Mouse (Mus musculus) embryonic facial prominence, embryonic 13.5 days (tissue): ENCODE results near the gene Prkn. TPM values are rescaled to one million over a fixed set of nuclear protein-coding genes. Genes with fewer than 3 reads are reported as not detected.

Experiments used
- ATAC-seq: fragments of 200-750 bp; cut with Nextera tagmentation; 2 replicates; pipeline ENCODE4 v1.8.0; 2017; ENCODE audit warnings: low read depth; ENCODE audit not compliant: insufficient number of reproducible peaks, insufficient read depth, low FRiP score, low TSS enrichment
- H3K27ac ChIP-seq: fragments of 300-500 bp; sonication (generic); 2 replicates; pipeline ENCODE4 v1.5.1; 2015; ENCODE audit warnings: moderate library complexity, mild to moderate bottlenecking, inconsistent platforms
- H3K27me3 ChIP-seq: fragments of 300-500 bp; sonication (generic); 2 replicates; pipeline ENCODE4 v1.6.1; 2015; ENCODE audit warnings: mild to moderate bottlenecking, inconsistent platforms
- H3K36me3 ChIP-seq: fragments of 300-500 bp; sonication (generic); 2 replicates; pipeline ENCODE4 v1.6.1; 2015; ENCODE audit warnings: mild to moderate bottlenecking, inconsistent platforms
- H3K4me1 ChIP-seq: fragments of 300-500 bp; sonication (generic); 2 replicates; pipeline ENCODE4 v1.6.1; 2015; ENCODE audit warnings: inconsistent platforms
- H3K4me2 ChIP-seq: fragments of 300-500 bp; sonication (generic); 2 replicates; pipeline ENCODE4 v1.6.1; 2015; ENCODE audit warnings: moderate library complexity, mild to moderate bottlenecking, inconsistent platforms
- H3K4me3 ChIP-seq: fragments of 300-500 bp; sonication (generic); 2 replicates; pipeline ENCODE4 v1.5.1; 2015; ENCODE audit warnings: mild to moderate bottlenecking, inconsistent platforms
- H3K9ac ChIP-seq: fragments of 300-500 bp; sonication (generic); 2 replicates; pipeline ENCODE4 v1.6.1; 2015; ENCODE audit warnings: mild to moderate bottlenecking, inconsistent platforms
- H3K9me3 ChIP-seq: fragments of 300-500 bp; sonication (generic); 2 replicates; pipeline ENCODE4 v1.6.1; 2016; ENCODE audit warnings: inconsistent platforms
- WGBS: fragments of 180-500 bp; shearing (Covaris S2); methylation state at CpG from one replicate; pipeline ENCODE4 v1.1.7; 2015; ENCODE audit warnings: mixed read lengths; 5-methylcytosine and 5-hydroxymethylcytosine counted together
- polyA plus RNA-seq: library from polyadenylated mRNA; unstranded; fragments of >200 nt; fragmentation: Nextera tagmentation; extraction: Ambion mirVana; gene quantifications from 2 replicates; pipeline ENCODE4 v1.2.1, GENCODE M21; 2015

Gene Prkn
- polyA plus RNA-seq, 1 experiment from 2014 or later: 1.1 TPM

- Histone ChIP-seq H3K9me3 (no peaks in the 10 kb centered on the region), H3K4me2 (peak overlapping the region; percentile 60), H3K4me1 (peaks cover 7% of the 10 kb centered on the region; the same call in 1 of the 2 replicates), H3K9ac (no peak overlapping the region), H3K27me3 (peaks cover 41% of the 10 kb centered on the region), H3K36me3 (no peaks in the 10 kb centered on the region), H3K27ac (no peak overlapping the region), H3K4me3 (0 out of 2 replicates have a peak overlapping the region, but pooled peaks have one; percentile 22)
- ATAC-seq: no peak
- WGBS: 11% methylated on average over 8 of the region's 8 CpGs
These were observed 1073.4 kb downstream of the Prkn start for GRCm38 (mm10) chr17:11913620-11914019.

GRCm38 (mm10) chr17:11914451-11914850 lies 1074.3 kb downstream of the Prkn start:
- H3K27ac ChIP-seq: no peak overlapping the region
- H3K4me2 ChIP-seq: no peak overlapping the region
- 70% methylated on average over 5 of the region's 5 CpGs for WGBS
- no peak overlapping the region for H3K4me3 ChIP-seq
- H3K9ac ChIP-seq: no peak overlapping the region
- H3K9me3 ChIP-seq: no peaks in the 10 kb centered on the region
- no peak for ATAC-seq
- no peaks in the 10 kb centered on the region for H3K36me3 ChIP-seq
- H3K4me1 ChIP-seq: peaks cover 7% of the 10 kb centered on the region; the same call in 1 of the 2 replicates
- H3K27me3 ChIP-seq: peaks cover 43% of the 10 kb centered on the region

GRCm38 (mm10) chr17:11918123-11918801 lies 1078.1 kb downstream of the Prkn start:
- Histone ChIP-seq H3K27ac (no peak overlapping the region), H3K4me1 (peaks cover 7% of the 10 kb centered on the region; the same call in 1 of the 2 replicates), H3K9me3 (no peaks in the 10 kb centered on the region), H3K36me3 (no peaks in the 10 kb centered on the region), H3K4me2 (no peak overlapping the region), H3K4me3 (no peak overlapping the region), H3K27me3 (peaks cover 29% of the 10 kb centered on the region), H3K9ac (no peak overlapping the region)
- no peak for ATAC-seq
- WGBS: 46% methylated on average over 12 of the region's 12 CpGs

GRCm38 (mm10) chr17:11919581-11919980 lies 1079.4 kb downstream of the Prkn start:
- no peak overlapping the region for H3K9ac ChIP-seq
- no peaks in the 10 kb centered on the region for H3K9me3 ChIP-seq
- ATAC-seq: no peak
- no peak overlapping the region for H3K27ac ChIP-seq
- no peaks in the 10 kb centered on the region for H3K36me3 ChIP-seq
- peaks cover 17% of the 10 kb centered on the region for H3K27me3 ChIP-seq
- 0 out of 2 replicates have a peak, but pooled peaks cover 2% of the 10 kb centered on the region for H3K4me1 ChIP-seq
- H3K4me3 ChIP-seq: no peak overlapping the region
- 88% methylated on average over 6 of the region's 6 CpGs for WGBS
- no peak overlapping the region for H3K4me2 ChIP-seq

- Histone ChIP-seq H3K9me3 (no peaks in the 10 kb centered on the region), H3K36me3 (no peaks in the 10 kb centered on the region), H3K4me1 (0 out of 2 replicates have a peak, but pooled peaks cover 2% of the 10 kb centered on the region), H3K9ac (no peak overlapping the region), H3K4me3 (no peak overlapping the region), H3K27ac (no peak overlapping the region), H3K27me3 (peaks cover 4% of the 10 kb centered on the region; the same call in 1 of the 2 replicates), H3K4me2 (no peak overlapping the region)
- 83% methylated on average over 9 of the region's 9 CpGs for WGBS
- no peak for ATAC-seq
These were observed 1080.8 kb downstream of the Prkn start for GRCm38 (mm10) chr17:11921026-11921425.

- H3K4me3 ChIP-seq: no peak overlapping the region
- 86% methylated on average over 9 of the region's 9 CpGs for WGBS
- H3K4me2 ChIP-seq: no peak overlapping the region
- H3K36me3 ChIP-seq: no peaks in the 10 kb centered on the region
- peaks cover 7% of the 10 kb centered on the region; the same call in 1 of the 2 replicates for H3K27me3 ChIP-seq
- no peaks in the 10 kb centered on the region for H3K9me3 ChIP-seq
- H3K4me1 ChIP-seq: peaks cover 7% of the 10 kb centered on the region
- ATAC-seq: no peak
- no peak overlapping the region for H3K27ac ChIP-seq
- no peak overlapping the region for H3K9ac ChIP-seq
These were observed 1083.8 kb downstream of the Prkn start for GRCm38 (mm10) chr17:11923989-11924388.

GRCm38 (mm10) chr17:11926865-11927386 lies 1086.7 kb downstream of the Prkn start:
- H3K9ac ChIP-seq: no peak overlapping the region
- H3K27me3 ChIP-seq: peaks cover 4% of the 10 kb centered on the region; the same call in 1 of the 2 replicates
- H3K9me3 ChIP-seq: no peaks in the 10 kb centered on the region
- peaks cover 7% of the 10 kb centered on the region for H3K4me1 ChIP-seq
- no peaks in the 10 kb centered on the region for H3K36me3 ChIP-seq
- no peak overlapping the region for H3K4me2 ChIP-seq
- no peak overlapping the region for H3K4me3 ChIP-seq
- H3K27ac ChIP-seq: no peak overlapping the region
- WGBS: 18% methylated on average over 11 of the region's 11 CpGs
- no peak for ATAC-seq

GRCm38 (mm10) chr17:11931641-11932040 lies 1091.5 kb downstream of the Prkn start:
- peaks cover 7% of the 10 kb centered on the region for H3K4me1 ChIP-seq
- no peaks in the 10 kb centered on the region for H3K9me3 ChIP-seq
- ATAC-seq: no peak
- H3K27ac ChIP-seq: no peak overlapping the region
- no peak overlapping the region for H3K4me2 ChIP-seq
- 87% methylated on average over 4 of the region's 4 CpGs for WGBS
- H3K4me3 ChIP-seq: no peak overlapping the region
- no peak overlapping the region for H3K9ac ChIP-seq
- H3K36me3 ChIP-seq: no peaks in the 10 kb centered on the region
- 0 out of 2 replicates have a peak, but pooled peaks cover 6% of the 10 kb centered on the region for H3K27me3 ChIP-seq

- H3K4me1 ChIP-seq: no peaks in the 10 kb centered on the region
- H3K9ac ChIP-seq: no peak overlapping the region
- no peak for ATAC-seq
- no peak overlapping the region for H3K27ac ChIP-seq
- H3K36me3 ChIP-seq: no peaks in the 10 kb centered on the region
- 0 out of 2 replicates have a peak, but pooled peaks cover 5% of the 10 kb centered on the region for H3K27me3 ChIP-seq
- H3K4me3 ChIP-seq: no peak overlapping the region
- 58% methylated on average over 5 of the region's 5 CpGs for WGBS
- H3K4me2 ChIP-seq: no peak overlapping the region
- no peaks in the 10 kb centered on the region for H3K9me3 ChIP-seq
These were observed 1093.6 kb downstream of the Prkn start for GRCm38 (mm10) chr17:11933737-11934136.

- Histone ChIP-seq H3K9me3 (no peaks in the 10 kb centered on the region), H3K9ac (no peak overlapping the region), H3K4me1 (peaks cover 12% of the 10 kb centered on the region), H3K27me3 (peaks cover 4% of the 10 kb centered on the region; the same call in 1 of the 2 replicates), H3K36me3 (no peaks in the 10 kb centered on the region), H3K4me3 (no peak overlapping the region), H3K27ac (no peak overlapping the region), H3K4me2 (no peak overlapping the region)
- no peak for ATAC-seq
- WGBS: 90% methylated on average over 3 of the region's 3 CpGs
These were observed 1107.3 kb downstream of the Prkn start for GRCm38 (mm10) chr17:11947436-11947835.

- H3K4me3 ChIP-seq: no peak overlapping the region
- peaks cover 4% of the 10 kb centered on the region; the same call in 1 of the 2 replicates for H3K27me3 ChIP-seq
- no peak for ATAC-seq
- no peaks in the 10 kb centered on the region for H3K9me3 ChIP-seq
- H3K36me3 ChIP-seq: no peaks in the 10 kb centered on the region
- H3K4me1 ChIP-seq: peaks cover 12% of the 10 kb centered on the region
- WGBS: 46% methylated on average over 10 of the region's 10 CpGs
- no peak overlapping the region for H3K27ac ChIP-seq
- H3K9ac ChIP-seq: no peak overlapping the region
- no peak overlapping the region for H3K4me2 ChIP-seq
These were observed 1109.5 kb downstream of the Prkn start for GRCm38 (mm10) chr17:11949551-11950197.
